Mouse (Mus musculus) CD8-positive naive resting alpha-beta T cell, adult 57 days (primary cell): ENCODE results near the gene Lce1a2. TPM values are rescaled to one million over a fixed set of nuclear protein-coding genes. Genes with fewer than 3 reads are reported as not detected.

Experiments
- total RNA-seq: library from RNA; stranded (reverse); gene quantifications from one replicate; pipeline ENCODE4 v1.2.4, GENCODE M21; 2023

Gene Lce1a2
- not detected for total RNA-seq

DNA sequence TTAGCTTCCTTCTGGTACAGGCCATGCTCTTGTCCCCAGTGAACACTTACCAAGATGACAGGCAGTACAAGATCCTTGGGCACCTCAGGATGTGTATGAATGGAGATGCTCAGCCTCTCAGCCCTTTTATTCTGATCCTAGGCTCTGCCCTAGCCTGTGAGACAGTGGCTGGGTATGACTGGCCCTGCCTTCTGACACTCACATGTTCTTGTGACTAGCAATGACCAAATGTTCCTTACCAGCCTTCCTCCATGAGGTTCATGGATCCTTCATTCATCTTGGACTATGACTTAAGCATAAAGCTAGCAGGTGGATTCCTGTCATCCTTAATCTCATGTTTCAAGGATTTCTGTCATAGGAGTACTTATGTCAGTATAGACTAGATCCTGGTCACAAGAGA lies at the start of gene Lce1a2:
TSS of gene Lce1a2 (minus strand) at position 101 of the 400 bp plus-strand sequence.

GRCm38 (mm10) chr3:92708974-92709373 lies 38.9 kb upstream of the Lce1a2 start, which contains the start of gene Lce1e:
TSS of gene Lce1e (minus strand) at chr3:92709074.

DNA sequence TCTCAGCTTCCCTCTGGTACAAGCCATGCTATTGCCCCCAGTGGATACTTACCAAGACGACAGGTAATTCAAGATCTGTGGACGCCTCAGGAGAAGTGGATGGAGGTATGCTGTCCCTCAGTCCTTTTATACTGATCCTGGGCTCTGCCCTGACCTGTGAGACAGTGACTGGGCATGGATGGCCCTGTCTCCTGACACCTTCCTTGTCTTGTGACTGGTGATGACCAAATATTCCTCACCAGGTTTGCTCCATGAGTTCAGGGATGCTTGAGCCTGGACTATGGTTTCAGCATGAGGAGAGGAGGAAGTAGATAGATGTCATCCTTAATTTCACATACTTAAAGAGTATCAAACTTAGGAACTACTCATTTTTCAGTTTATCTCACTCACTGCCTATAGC lies 17.0 kb upstream of the Lce1a2 start, which contains the start of gene Lce1d:
TSS of gene Lce1d (minus strand) at position 101 of the 400 bp plus-strand sequence.

GRCm38 (mm10) chr3:92678947-92679346 lies 8.8 kb upstream of the Lce1a2 start, which contains the start of gene Lce1c:
TSS of gene Lce1c (plus strand) at chr3:92679247.

GRCm38 (mm10) chr3:92656826-92657225 lies 13.3 kb downstream of the Lce1a2 start, which contains the start of gene Lce1b:
TSS of gene Lce1b (minus strand) at chr3:92656926.

GRCm38 (mm10) chr3:92648207-92648606 lies 21.9 kb downstream of the Lce1a2 start, which contains the start of gene Lce1a1:
TSS of gene Lce1a1 (minus strand) at chr3:92648307.

GRCm38 (mm10) chr3:92621560-92621959 lies 48.6 kb downstream of the Lce1a2 start, which contains the start of gene Lce6a:
TSS of gene Lce6a (minus strand) at chr3:92621660.

Other genes with a start within 250 kb of the Lce1a2 start
- 1.4 TPM for gene Gm9774, start 240.9 kb downstream of the Lce1a2 start, total RNA-seq
- not detected for gene Sprr2k, start 237.7 kb downstream of the Lce1a2 start, total RNA-seq
- gene Sprr1b, start 231.5 kb downstream of the Lce1a2 start, total RNA-seq, result not detected
- gene Sprr3, start 211.6 kb downstream of the Lce1a2 start, total RNA-seq, result not detected
- gene Sprr1a, start 184.4 kb downstream of the Lce1a2 start, total RNA-seq, result not detected
- gene Sprr4, start 169.8 kb downstream of the Lce1a2 start, total RNA-seq, result not detected
- gene 2310046K23Rik, start 135.8 kb downstream of the Lce1a2 start, total RNA-seq, result not detected
- gene Ivl, start 96.6 kb downstream of the Lce1a2 start, total RNA-seq, result not detected
- not detected for gene Smcp, start 81.3 kb downstream of the Lce1a2 start, total RNA-seq
- not detected for gene 2210017I01Rik, start 62.8 kb downstream of the Lce1a2 start, total RNA-seq
- not detected for gene Lce6a, start 48.7 kb downstream of the Lce1a2 start, total RNA-seq
- not detected for gene Lce1a1, start 22.0 kb downstream of the Lce1a2 start, total RNA-seq
- gene Lce1b, start 13.4 kb downstream of the Lce1a2 start, total RNA-seq, result not detected
- gene Lce1c, start 8.9 kb upstream of the Lce1a2 start, total RNA-seq, result not detected
- gene Lce1d, start 16.9 kb upstream of the Lce1a2 start, total RNA-seq, result not detected
- gene Lce1e, start 38.8 kb upstream of the Lce1a2 start, total RNA-seq, result not detected
- gene Lce1f, start 50.0 kb upstream of the Lce1a2 start, total RNA-seq, result not detected
- gene Gm38119, start 68.8 kb upstream of the Lce1a2 start, total RNA-seq, result not detected
- not detected for gene Lce1g, start 82.0 kb upstream of the Lce1a2 start, total RNA-seq
- not detected for gene Lce1h, start 94.8 kb upstream of the Lce1a2 start, total RNA-seq
- not detected for gene Lce1i, start 108.6 kb upstream of the Lce1a2 start, total RNA-seq
- gene Lce1j, start 120.2 kb upstream of the Lce1a2 start, total RNA-seq, result not detected
- gene Lce1k, start 137.6 kb upstream of the Lce1a2 start, total RNA-seq, result not detected
- gene Kprp, start 156.9 kb upstream of the Lce1a2 start, total RNA-seq, result not detected
- gene Lce1l, start 181.0 kb upstream of the Lce1a2 start, total RNA-seq, result not detected
- not detected for gene 2310050C09Rik, start 199.9 kb upstream of the Lce1a2 start, total RNA-seq